Mouse (Mus musculus) frontal cortex, postnatal 10 days (tissue): Measurements from ENCODE around the gene Rpl34.

Experiments used
- DNase-seq, 2 experiments: peaks; one replicate each; pipeline ENCODE4 v3.0.0; 2022; ENCODE audit warnings: low spot score in 2 of 2, mixed read lengths in 1 of 2

The Rpl34 gene

GRCm38 (mm10) chr3:130730189-130730653 is at the start of gene Rpl34:
Gene Rpl34 (minus strand): TSS chr3:130730398.
- DNase-seq, result peak; percentile 93 to 94

GRCm38 (mm10) chr3:130768172-130768571 is 38.0 kb upstream of the Rpl34 start:
- DNase-seq, result no peak

GRCm38 (mm10) chr3:130764091-130764490 is 33.9 kb upstream of the Rpl34 start:
- DNase-seq, result no peak

GRCm38 (mm10) chr3:130760711-130761435 is 30.7 kb upstream of the Rpl34 start:
- peak in 1 of 2 experiments; percentile 38 for DNase-seq

GRCm38 (mm10) chr3:130758157-130758841 is 28.1 kb upstream of the Rpl34 start:
- DNase-seq, result no peak

- DNase-seq, result no peak
Measured at GRCm38 (mm10) chr3:130757117-130757852, 27.1 kb upstream of the Rpl34 start.

GRCm38 (mm10) chr3:130749206-130749605 is 19.0 kb upstream of the Rpl34 start:
- no peak for DNase-seq

GRCm38 (mm10) chr3:130746673-130747619 is 16.7 kb upstream of the Rpl34 start:
- no peak for DNase-seq

GRCm38 (mm10) chr3:130737652-130738361 is 7.6 kb upstream of the Rpl34 start:
- no peak for DNase-seq

- no peak for DNase-seq
Measured at GRCm38 (mm10) chr3:130736758-130737157, 6.6 kb upstream of the Rpl34 start.

- peak in 1 of 2 experiments; percentile 40 for DNase-seq
Measured at GRCm38 (mm10) chr3:130729472-130730188, 568 bp downstream of the Rpl34 start.

GRCm38 (mm10) chr3:130727676-130728075 is 2.5 kb downstream of the Rpl34 start:
- no peak for DNase-seq

- no peak for DNase-seq
Measured at GRCm38 (mm10) chr3:130727036-130727435, 3.2 kb downstream of the Rpl34 start.

GRCm38 (mm10) chr3:130725718-130726117 is 4.5 kb downstream of the Rpl34 start:
- DNase-seq, result no peak

GRCm38 (mm10) chr3:130722733-130723478 is 7.3 kb downstream of the Rpl34 start:
- no peak for DNase-seq

- DNase-seq, result no peak
Measured at GRCm38 (mm10) chr3:130720225-130720624, 10.0 kb downstream of the Rpl34 start.

- no peak for DNase-seq
Measured at GRCm38 (mm10) chr3:130718871-130719270, 11.3 kb downstream of the Rpl34 start.

GRCm38 (mm10) chr3:130716555-130716954 is 13.6 kb downstream of the Rpl34 start:
- no peak for DNase-seq
